Mouse (Mus musculus) intestine, embryonic 14.5 days (tissue): ENCODE results near the gene Tbc1d24. TPM values are rescaled to one million over a fixed set of nuclear protein-coding genes. Genes with fewer than 3 reads are reported as not detected.
A peak's percentile ranks its signal among the peaks of the same experiment; 100 is the strongest.

ENCODE experiments used
- ATAC-seq: fragments of 200-750 bp; cut with Nextera tagmentation; replicated peaks from 2 replicates; pipeline ENCODE4 v1.8.0; 2017; ENCODE audit warnings: low read depth, moderate number of reproducible peaks, moderate TSS enrichment, moderate library complexity; ENCODE audit not compliant: low FRiP score, low TSS enrichment
- DNase-seq: peaks from one replicate; pipeline ENCODE4 v3.0.0-alpha.2; 2018; ENCODE audit warnings: low spot score
- H3K27ac ChIP-seq: fragments of 300-500 bp; sonication (generic); 2 replicates; pipeline ENCODE4 v1.5.1; 2014; ENCODE audit warnings: low read depth, mild to moderate bottlenecking, control low read depth
- H3K27me3 ChIP-seq: fragments of 300-500 bp; sonication (generic); replicated peaks from 2 replicates; pipeline ENCODE4 v1.6.1; 2014; ENCODE audit warnings: low read length, control low read depth; ENCODE audit not compliant: control insufficient read depth, insufficient read depth
- H3K36me3 ChIP-seq: fragments of 300-500 bp; sonication (generic); 2 replicates; pipeline ENCODE4 v1.6.1; 2014; ENCODE audit warnings: low read length, control low read depth; ENCODE audit not compliant: control insufficient read depth, insufficient read depth
- H3K4me1 ChIP-seq: fragments of 300-500 bp; sonication (generic); replicated peaks from 2 replicates; pipeline ENCODE4 v1.6.1; 2014; ENCODE audit warnings: low read length, control low read depth, mixed read lengths; ENCODE audit not compliant: control insufficient read depth, insufficient read depth
- H3K4me2 ChIP-seq: fragments of 300-500 bp; sonication (generic); 2 replicates; pipeline ENCODE4 v1.6.1; 2014; ENCODE audit warnings: low read length
- H3K4me3 ChIP-seq: fragments of 300-500 bp; sonication (generic); 2 replicates; pipeline ENCODE4 v1.5.1; 2014; ENCODE audit warnings: low read depth, low read length, control low read depth, mixed read lengths
- H3K9ac ChIP-seq: fragments of 300-500 bp; sonication (generic); 2 replicates; pipeline ENCODE4 v1.6.1; 2014; ENCODE audit warnings: mild to moderate bottlenecking, low read length
- H3K9me3 ChIP-seq: fragments of 300-500 bp; sonication (generic); 2 replicates; pipeline ENCODE4 v1.6.1; 2016; ENCODE audit warnings: low read length, control low read depth; ENCODE audit not compliant: control insufficient read depth
- WGBS: fragments of 180-500 bp; shearing (Covaris S2); extraction: QIAGEN DNeasy Blood & Tissue Kit; methylation state at CpG from one replicate; pipeline ENCODE4 v1.1.7; 2014; 5-methylcytosine and 5-hydroxymethylcytosine counted together
- polyA plus RNA-seq: library from polyadenylated mRNA; unstranded; fragments of >200 nt; fragmentation: Nextera tagmentation; extraction: Ambion mirVana; gene quantifications from 2 replicates; pipeline ENCODE4 v1.2.1, GENCODE M21; 2014

Gene Tbc1d24
- polyA plus RNA-seq: 4.8 and 5.8 TPM in 2 replicates

- Histone ChIP-seq H3K27ac (peak within 1 kb of the TSS; percentile 54; the same call in 1 of the 2 replicates), H3K9me3 (no peaks in the 10 kb centered on the region), H3K36me3 (no peaks in the 10 kb centered on the region), H3K4me1 (peaks cover 59% of the 10 kb centered on the region), H3K27me3 (peaks cover 12% of the 10 kb centered on the region; the same call in 1 of the 2 replicates), H3K9ac (peak within 1 kb of the TSS; percentile 64), H3K4me3 (peak within 1 kb of the TSS; percentile 61), H3K4me2 (peak within 1 kb of the TSS; percentile 65)
- under 1% methylated on average over 64 of the region's 65 CpGs for WGBS
- ATAC-seq (peak; percentile 63), DNase-seq (peak; percentile 92)
These were observed at the start of gene Tbc1d24 for GRCm38 (mm10) chr17:24205284-24205888. Gene Tbc1d24 (minus strand): TSS chr17:24205562.

DNA sequence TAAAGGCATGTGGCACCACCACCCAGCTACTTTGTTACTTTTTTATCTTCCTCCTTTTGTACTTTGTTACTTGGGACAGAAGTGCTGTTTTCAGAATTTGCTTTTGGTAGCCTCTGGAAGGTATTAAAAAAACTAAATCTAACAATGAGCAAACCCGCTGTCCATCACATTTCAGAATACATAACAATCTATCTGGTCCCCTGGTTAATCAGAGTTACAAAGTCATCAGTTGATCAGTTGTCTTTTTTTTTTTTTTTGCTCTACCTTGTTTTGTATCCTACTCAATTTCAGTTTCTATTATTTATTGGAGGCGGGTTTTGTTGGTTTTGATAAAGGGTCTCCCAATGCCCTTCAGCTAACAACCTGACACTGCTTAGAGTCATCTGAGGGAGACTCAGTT, 47.0 kb upstream of the Tbc1d24 start:
- no peak overlapping the region for H3K27ac ChIP-seq

DNA sequence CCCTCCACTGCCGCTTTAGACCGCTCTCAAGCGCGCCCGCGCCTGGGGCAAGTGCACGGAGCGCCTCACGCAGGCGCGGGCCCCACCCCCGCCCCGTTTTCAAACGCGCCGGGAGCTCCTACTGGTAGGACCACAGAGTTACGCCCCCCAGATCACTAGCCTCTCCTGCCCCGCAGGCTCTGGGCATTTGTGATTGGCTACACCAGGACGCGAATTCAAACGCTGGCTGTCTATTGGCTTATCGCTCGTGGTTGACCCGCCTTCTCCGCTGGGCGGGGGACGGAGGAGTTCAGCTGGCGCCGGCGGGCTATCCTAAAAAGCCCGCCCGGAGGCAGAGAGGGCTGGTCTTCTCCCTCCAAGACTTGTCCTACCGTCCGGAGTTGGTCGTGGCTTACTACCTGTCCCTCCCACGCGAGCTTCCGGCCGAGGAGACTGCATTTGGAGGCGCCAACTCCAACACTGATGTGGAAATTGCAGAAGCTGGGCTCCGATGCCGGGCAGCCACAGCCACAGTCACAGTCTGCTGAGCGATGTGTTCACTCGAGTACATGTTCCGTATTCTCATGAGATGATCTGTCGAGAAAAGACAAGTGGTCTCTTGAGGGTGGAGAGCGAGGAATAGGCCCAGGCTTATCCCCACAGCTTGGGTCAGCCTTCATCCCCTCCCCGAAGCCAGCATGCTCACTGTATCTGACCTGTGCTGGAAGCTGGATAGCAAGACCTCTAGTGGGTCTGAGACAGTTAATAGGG, 46.1 kb upstream of the Tbc1d24 start, which contains the start of gene Ccnf:
Gene Ccnf (minus strand): TSS at position 165 of the 750 bp plus-strand sequence.
- Histone ChIP-seq H3K4me1 (peaks cover 11% of the 10 kb centered on the region), H3K27ac (peak within 1 kb of the TSS; percentile 80), H3K4me2 (peak within 1 kb of the TSS; percentile 76), H3K27me3 (no peaks in the 10 kb centered on the region), H3K9me3 (0 out of 2 replicates have a peak, but pooled peaks cover 4% of the 10 kb centered on the region), H3K4me3 (peak within 1 kb of the TSS; percentile 62), H3K9ac (peak within 1 kb of the TSS; percentile 68), H3K36me3 (peaks cover 24% of the 10 kb centered on the region)
- ATAC-seq (peak; percentile 100), DNase-seq (peak; percentile 94)
- WGBS: under 1% methylated on average over 48 of the region's 48 CpGs

More for the DNA sequence above, 47.0 kb upstream of the Tbc1d24 start:
- Histone ChIP-seq H3K4me2 (peak overlapping the region; percentile 76), H3K4me1 (peaks cover 11% of the 10 kb centered on the region), H3K9ac (no peak overlapping the region), H3K4me3 (0 out of 2 replicates have a peak overlapping the region, but pooled peaks have one; percentile 62), H3K36me3 (peaks cover 17% of the 10 kb centered on the region), H3K9me3 (0 out of 2 replicates have a peak, but pooled peaks cover 4% of the 10 kb centered on the region), H3K27me3 (no peaks in the 10 kb centered on the region)
- WGBS: 98% methylated on average over 2 of the region's 2 CpGs
- DNase-seq (no peak), ATAC-seq (no peak)

DNA sequence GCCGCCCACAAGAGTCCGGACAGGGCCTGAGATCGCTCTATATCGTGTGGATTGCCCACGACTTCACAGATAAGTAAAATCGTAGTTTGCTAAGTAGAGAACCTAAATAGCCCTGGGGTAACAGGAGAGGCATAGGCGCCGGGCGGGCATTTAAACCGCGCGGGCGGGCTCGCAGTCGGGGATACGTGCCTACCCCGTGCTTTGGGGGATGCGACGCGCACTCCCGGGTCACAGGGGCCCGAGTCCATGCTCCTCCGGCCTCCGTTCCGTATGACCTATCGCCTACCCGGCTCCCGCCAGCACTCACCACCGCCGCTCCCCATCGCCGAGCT, 45.6 kb upstream of the Tbc1d24 start:
- H3K27me3 ChIP-seq: no peaks in the 10 kb centered on the region
- peaks cover 29% of the 10 kb centered on the region for H3K36me3 ChIP-seq
- 0 out of 2 replicates have a peak, but pooled peaks cover 4% of the 10 kb centered on the region for H3K9me3 ChIP-seq
- peak overlapping the region; percentile 56 for H3K4me2 ChIP-seq
- H3K4me1 ChIP-seq: peaks cover 11% of the 10 kb centered on the region
- no peak for DNase-seq
- ATAC-seq: no peak
- H3K27ac ChIP-seq: peak overlapping the region; percentile 80
- WGBS: under 1% methylated on average over 32 of the region's 32 CpGs
- peak overlapping the region; percentile 68 for H3K9ac ChIP-seq
- peak overlapping the region; percentile 62 for H3K4me3 ChIP-seq

- no peak for DNase-seq
- H3K9ac ChIP-seq: no peak overlapping the region
- WGBS: 96% methylated on average over 2 of the region's 2 CpGs
- no peak overlapping the region for H3K4me2 ChIP-seq
- ATAC-seq: no peak
- H3K27me3 ChIP-seq: no peaks in the 10 kb centered on the region
- H3K4me3 ChIP-seq: no peak overlapping the region
- H3K9me3 ChIP-seq: peaks cover 12% of the 10 kb centered on the region; the same call in 1 of the 2 replicates
- H3K27ac ChIP-seq: no peak overlapping the region
- peaks cover 11% of the 10 kb centered on the region for H3K4me1 ChIP-seq
- H3K36me3 ChIP-seq: peaks cover 47% of the 10 kb centered on the region
These were observed 43.3 kb upstream of the Tbc1d24 start for GRCm38 (mm10) chr17:24248641-24249040.

DNA sequence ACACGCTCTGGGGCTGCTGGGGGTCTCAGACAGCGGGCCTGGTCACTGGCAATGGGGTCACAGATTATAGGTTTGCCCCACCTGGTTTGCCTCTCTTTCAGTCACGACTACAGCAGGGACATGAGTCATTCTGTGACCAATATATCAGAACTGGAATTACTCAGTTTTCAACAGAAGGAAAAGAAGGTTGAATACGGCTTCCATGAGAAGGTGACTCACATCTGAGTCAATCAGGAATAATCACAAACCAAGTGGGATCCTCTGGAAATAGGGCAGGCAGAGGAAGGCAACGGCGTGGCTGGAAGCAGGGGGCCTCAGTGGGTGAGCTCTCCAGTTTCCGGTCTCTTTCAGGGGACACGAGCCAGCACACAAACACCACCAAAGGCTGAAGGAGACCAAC, 38.7 kb upstream of the Tbc1d24 start:
- no peak overlapping the region for H3K9ac ChIP-seq
- H3K27me3 ChIP-seq: no peaks in the 10 kb centered on the region
- H3K4me3 ChIP-seq: no peak overlapping the region
- no peak overlapping the region for H3K4me2 ChIP-seq
- ATAC-seq (no peak), DNase-seq (no peak)
- no peaks in the 10 kb centered on the region for H3K4me1 ChIP-seq
- H3K27ac ChIP-seq: no peak overlapping the region
- H3K9me3 ChIP-seq: peaks cover 12% of the 10 kb centered on the region; the same call in 1 of the 2 replicates
- WGBS: 99% methylated on average over 8 of the region's 8 CpGs
- H3K36me3 ChIP-seq: peaks cover 90% of the 10 kb centered on the region

DNA sequence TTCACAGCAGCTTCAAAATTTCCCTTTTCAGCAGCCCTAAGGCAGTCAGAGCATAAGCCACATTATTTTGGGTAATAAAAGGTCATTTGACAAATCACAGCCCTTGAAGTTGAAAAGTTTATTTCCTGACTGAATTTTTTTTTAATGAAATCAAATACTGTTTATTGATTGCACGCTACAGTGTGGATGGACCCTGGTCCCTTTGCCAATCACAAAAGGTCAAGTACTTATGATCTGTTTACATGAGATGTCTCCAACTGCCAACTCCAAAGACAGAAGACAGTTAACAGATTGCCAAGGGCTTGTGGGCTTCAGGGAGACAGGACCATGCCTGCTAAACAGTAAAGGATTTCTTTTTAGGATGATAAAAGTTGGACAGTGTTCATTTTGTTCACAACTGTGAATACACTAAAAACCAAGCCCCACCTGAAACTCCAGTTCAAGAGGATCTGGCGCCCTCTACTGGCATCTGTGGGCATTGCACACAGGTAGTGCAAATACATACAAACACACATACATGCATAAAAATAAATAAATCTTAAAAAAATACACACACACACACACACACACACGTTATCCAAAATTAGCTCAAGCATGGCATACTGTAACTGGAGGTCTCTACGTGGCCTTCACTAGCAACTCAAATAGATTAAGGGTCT, 38.1 kb upstream of the Tbc1d24 start:
- H3K9me3 ChIP-seq: peaks cover 9% of the 10 kb centered on the region; the same call in 1 of the 2 replicates
- H3K4me3 ChIP-seq: no peak overlapping the region
- no peaks in the 10 kb centered on the region for H3K27me3 ChIP-seq
- peak; percentile 73 for DNase-seq
- H3K4me1 ChIP-seq: no peaks in the 10 kb centered on the region
- H3K36me3 ChIP-seq: peaks cover 90% of the 10 kb centered on the region
- H3K27ac ChIP-seq: no peak overlapping the region
- ATAC-seq: no peak
- WGBS: 79% methylated on average over 4 of the region's 4 CpGs
- no peak overlapping the region for H3K9ac ChIP-seq
- no peak overlapping the region for H3K4me2 ChIP-seq

DNA sequence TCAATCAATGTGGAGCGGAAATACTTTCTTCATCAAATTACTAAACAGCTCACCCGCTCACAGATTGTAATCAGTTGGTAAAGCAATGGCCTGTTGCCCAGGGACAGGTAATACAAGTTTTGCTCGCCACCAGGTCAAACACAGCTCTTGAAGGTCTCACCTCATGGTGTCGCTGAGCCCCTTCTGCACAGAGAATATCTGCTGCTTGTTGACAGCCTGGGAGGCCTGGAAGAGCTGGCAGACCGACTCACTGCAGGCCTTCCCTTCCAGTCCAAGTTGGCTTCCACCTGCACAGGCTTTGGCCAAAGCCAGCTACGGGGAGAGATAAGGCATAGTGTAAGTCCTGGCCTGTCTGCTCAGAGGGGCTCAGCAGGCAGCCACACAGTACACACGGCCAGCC, 31.6 kb upstream of the Tbc1d24 start:
- no peak for DNase-seq
- H3K9me3 ChIP-seq: no peaks in the 10 kb centered on the region
- H3K4me1 ChIP-seq: no peaks in the 10 kb centered on the region
- ATAC-seq: no peak
- peaks cover 99% of the 10 kb centered on the region for H3K36me3 ChIP-seq
- H3K9ac ChIP-seq: no peak overlapping the region
- no peak overlapping the region for H3K4me3 ChIP-seq
- H3K27me3 ChIP-seq: no peaks in the 10 kb centered on the region
- 96% methylated on average over 7 of the region's 7 CpGs for WGBS
- H3K27ac ChIP-seq: no peak overlapping the region
- no peak overlapping the region for H3K4me2 ChIP-seq
